Mouse (Mus musculus): ENCODE data around the gene Csmd2.
"Not testable (repeated sequence)": the region's sequence is repeated elsewhere in the genome, so short reads cannot be mapped to it uniquely, and the experiment has no call there.

Csmd2 gene

DNA sequence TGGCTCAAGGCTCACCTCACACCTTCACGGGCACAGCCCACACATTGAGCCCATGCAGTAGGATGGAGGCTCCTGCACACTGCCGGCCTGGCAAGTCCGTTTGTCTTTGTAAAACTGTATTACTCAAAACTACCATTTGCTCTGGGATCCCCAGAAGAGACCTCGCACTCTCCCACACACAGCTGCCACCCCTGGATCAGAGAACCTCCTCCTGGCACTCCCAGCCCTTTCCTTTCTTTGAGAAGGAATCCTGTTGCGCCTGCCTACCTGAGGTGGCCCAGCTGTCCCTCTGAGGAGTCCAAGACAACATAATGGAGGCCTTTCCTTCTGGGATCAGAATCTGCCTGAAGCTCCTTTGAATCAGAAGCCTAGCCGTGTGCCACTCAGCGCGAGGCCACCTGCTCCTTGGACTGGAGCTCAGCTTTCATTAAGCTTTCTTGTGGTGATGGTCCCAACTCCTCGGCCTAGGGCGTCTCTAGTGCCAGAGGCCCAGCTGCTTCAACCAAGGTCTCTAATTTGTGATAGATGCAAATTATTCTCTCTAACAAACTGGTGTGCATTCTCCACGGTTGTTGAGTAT is 502.0 kb downstream of the Csmd2 start:
- DNase-seq (ENCODE audit: low spot score in 2 of 2): no peak

DNA sequence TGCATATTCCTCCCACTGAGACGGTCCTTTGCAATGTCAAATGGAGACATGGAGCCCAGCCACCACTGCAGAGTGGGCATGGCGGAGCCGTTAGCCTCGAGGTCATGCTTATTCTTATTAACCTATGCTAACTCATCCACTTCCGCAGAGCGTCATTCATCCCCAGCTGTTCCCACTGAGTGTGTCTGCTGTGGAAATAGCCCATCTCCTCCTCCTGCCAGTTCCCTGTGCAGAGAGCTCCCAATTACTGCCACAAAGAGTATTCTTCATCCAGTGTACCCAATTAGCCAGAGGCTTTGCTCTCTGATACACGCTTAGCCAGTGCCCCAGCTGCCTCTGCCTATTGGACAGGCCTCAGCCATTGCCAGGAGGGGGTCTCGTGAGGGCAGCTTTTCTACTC is 504.4 kb downstream of the Csmd2 start:
- DNase-seq (ENCODE audit: low spot score in 2 of 2): no peak

DNA sequence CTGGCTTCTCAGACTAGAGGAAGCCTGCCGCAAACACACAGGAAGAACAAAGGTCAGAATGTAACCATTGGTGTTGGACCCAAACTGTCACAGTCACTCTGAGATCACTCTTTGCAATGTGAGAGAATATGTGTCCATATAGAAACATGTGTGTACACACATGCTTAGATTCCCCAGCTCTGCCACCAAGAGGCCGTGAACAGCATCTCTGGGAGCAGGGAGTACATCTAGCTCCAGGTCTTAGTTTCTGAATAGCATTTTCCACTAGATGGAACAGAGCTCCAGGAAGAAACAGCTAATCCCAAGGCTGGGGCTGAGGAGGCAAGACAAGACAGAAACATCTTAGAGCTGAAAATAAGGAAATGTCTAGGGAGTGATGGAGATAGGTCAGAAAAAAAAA is 512.3 kb downstream of the Csmd2 start:
- no peak for DNase-seq (ENCODE audit: low spot score in 2 of 2)

DNA sequence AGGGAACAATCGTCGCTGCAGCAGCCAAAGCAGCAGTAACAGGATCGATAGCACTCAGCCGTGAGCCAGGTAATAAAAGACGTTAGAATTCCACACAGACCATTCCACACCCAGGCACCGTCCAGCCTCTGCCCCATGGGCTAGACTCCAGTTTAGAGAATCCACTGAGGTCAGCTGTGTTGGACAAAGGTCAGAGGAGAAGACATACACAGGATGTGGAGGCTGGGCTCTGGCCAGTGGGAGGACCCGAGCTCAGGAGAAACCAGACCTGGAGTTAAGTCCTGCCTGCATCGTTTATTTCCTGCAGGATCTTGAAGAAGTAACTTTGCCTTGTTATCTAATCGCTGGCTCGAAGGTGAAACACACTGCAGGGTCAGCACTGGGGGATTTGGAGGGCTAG is 519.2 kb downstream of the Csmd2 start:
- no peak for DNase-seq (ENCODE audit: low spot score in 2 of 2)

DNA sequence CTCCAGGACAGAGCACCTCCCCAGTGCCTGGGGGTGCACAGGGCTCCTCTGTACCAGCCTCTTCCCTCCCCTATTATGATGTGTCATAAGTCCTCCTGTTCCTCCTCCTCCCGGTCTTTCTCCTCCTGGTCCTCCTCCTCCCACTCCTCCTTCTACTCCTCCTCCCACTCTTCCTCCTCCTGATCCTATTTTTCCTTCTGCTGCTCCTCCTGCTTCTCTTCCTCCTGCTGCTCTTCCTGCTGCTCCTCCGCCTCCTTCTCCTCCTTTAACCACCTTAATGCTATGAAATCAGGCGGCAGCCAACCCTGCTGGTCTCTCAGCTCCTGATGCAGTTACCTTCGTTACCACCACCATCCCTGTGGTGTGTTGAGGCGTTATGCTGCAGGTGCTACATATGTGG is 522.2 kb downstream of the Csmd2 start:
- no peak for DNase-seq (ENCODE audit: low spot score in 2 of 2)

DNA sequence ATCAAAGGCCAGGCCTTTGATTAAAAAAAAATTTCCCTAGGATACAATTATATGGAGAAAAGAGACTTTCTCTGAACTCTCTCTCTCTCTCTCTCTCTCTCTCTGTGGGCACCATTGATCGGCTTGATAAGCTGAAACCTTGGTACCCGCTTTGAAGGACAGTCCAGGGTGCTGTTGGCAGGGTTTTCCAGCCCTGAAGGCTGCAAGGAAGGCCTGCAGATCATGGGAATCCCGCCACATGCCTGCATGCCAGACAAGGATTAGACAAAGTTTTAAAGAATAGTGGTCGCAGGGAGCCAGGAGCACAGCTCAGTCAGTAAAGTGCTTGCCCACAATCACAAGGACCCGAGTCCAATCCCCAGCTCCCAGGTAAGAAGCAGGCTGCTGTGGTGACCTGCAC is 526.8 kb downstream of the Csmd2 start:
- no peak for DNase-seq (ENCODE audit: low spot score in 2 of 2)

DNA sequence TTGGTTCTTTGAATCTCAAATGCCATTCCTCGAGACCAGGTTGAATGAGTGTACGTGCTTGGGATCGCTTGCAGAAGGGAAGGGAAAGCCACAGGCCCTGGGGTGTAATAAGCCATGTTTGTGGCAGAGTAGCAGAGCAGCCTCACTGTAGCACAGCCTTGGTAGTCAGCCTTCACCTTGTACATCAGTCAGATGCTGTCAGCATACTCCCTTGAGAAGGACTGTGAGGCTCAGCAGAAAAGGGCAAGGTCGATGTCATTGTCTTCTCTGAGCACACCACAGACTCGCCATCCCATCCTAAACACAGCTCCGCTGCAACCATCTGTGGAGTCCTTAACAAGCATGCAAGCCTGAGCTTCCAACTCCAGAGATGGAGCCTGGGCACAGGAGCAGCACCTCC is 533.6 kb downstream of the Csmd2 start:
- DNase-seq (ENCODE audit: low spot score in 2 of 2): no peak

DNA sequence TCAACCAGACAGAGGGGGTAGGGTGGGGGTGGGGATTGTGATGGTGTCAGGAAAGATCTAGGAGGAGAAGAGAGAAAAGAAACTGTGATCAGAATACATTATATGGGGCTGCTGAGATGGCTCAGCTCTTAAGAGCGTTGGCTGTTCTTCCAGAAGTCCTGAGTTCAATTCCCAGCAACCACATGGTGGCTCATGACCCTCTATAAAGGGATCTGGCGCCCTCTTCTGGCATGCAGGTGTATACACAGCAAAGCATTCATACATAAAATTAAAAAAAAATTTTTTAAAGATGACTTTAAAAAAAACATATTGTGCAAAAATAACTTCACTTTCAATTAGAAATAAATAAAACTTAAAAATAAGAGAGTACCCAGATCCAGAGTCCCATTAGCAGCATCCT is 555.7 kb downstream of the Csmd2 start:
- DNase-seq (ENCODE audit: low spot score in 2 of 2): no peak

DNA sequence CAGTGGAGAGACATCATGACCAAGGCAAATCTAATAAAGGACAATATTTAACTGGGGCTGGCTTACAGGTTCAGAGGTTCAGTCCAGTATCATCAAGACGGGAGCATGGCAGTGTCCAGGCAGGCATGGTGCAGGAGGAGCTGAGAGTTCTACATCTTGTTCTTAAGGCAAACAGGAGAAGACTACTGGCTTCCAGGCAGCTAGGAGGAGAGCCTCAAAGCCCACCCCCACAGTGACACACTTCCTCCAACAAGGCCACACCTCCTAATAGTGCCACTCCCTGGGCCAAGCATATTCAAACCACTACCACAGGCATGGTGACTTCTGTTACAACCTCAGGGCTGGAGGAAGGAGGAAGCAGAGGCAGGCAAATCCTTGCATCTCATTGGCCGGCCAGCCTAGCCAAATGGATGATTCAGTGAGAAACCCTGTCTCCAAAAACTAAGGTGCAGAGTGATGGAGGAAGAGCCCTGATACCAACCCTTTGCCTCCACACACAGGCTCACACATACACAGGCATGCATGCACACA is 556.4 kb downstream of the Csmd2 start:
- DNase-seq (ENCODE audit: low spot score in 2 of 2): not testable (repeated sequence)

DNA sequence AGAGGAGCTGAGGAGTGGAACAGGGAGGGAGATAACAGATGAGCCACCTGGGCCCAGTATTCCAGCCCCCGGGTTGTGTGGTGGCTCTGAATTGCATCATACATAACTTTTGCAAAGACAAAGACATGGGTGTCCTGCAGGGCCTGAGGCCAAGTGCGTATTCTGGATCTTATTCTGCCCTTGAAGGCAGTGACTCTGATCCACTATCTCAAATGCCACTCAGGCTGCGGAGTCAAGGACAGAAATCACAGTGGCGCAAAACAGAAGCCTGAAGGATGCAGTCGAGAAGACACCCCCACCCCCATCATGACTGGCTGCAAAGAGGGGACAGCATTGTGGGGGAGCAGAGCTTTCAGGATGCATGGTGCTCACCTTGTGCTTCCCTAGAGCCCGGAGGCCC is 563.1 kb downstream of the Csmd2 start:
- DNase-seq (ENCODE audit: low spot score in 2 of 2): no peak

DNA sequence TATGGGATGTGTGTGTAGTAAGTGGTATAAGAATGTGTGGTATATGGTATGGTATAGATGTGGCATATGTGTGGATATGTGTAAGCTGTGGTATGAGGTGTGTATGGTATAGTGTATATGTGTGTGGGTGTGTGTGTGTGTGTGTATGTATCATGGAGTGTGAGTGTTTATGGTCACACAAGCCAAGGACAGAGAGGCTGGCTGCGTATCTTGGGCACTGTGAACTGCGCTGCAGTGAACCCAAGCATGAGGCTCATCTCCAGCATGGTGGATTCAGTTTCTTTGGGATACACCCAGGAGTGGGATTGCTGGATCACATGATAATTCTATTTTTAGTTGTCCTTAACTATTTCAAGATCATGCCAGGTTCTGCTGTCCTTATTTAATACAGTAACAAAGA is 566.5 kb downstream of the Csmd2 start:
- no peak for DNase-seq (ENCODE audit: low spot score in 2 of 2)

DNA sequence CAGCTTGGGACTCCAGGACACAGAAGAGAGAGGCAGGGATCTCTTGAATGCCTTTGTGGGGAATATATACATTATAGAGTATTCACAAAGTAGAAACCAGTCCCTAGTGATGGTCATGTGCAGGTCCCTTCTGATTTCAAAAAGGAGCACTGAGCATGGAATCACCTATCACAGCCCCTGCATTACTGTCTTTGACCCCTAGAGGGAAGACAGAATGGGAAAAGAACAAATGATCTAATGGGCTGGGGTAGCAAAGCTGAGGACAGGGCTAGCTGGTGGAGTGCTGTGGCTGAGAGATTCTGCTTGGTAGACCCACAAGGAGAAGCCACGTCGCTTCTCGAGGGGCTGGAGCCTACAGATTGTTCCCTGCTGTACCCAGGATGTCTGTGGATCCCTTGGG is 572.7 kb downstream of the Csmd2 start:
- no peak for DNase-seq (ENCODE audit: low spot score in 2 of 2)

DNA sequence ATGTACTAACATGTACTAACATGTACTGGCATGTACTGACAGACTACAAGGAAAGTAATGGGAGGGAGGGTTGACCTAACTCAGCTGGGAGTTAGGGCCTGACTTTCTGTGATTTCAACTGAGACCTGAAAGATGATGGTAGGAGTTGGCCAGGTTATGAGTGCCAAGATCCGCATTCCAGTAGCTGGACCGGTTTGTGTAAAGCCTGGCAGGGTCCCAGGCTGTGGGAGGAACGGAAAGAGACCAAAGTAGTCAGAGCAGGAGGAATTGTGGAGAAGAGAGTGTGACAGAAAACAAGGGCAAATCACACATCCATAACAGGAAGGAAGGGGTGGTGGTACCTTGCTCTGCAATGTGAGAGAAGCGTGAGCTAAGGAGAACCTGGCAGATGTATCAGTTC is 588.2 kb downstream of the Csmd2 start:
- DNase-seq (ENCODE audit: low spot score in 2 of 2): no peak

DNA sequence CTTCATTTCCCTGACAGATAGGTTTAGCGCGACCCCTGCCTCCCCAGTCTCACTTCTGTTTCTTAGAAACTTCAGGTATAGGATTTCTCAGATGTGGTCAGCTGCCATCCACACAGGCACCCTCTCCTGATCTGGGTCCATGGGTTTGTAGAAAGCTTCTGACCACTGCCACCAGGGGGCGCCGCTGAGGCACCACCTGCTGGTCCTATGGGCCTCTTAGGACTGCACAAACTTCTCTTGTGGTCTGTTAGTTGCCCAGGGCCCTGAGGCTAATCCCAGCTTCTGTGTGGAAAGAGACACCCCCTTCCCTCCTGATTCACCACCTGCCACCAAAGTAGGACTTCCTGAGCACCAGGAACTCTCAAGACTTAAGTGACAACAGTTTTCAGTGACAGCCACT is 591.5 kb downstream of the Csmd2 start:
- DNase-seq (ENCODE audit: low spot score in 2 of 2): peak in 1 of 2 experiments; percentile 23

DNA sequence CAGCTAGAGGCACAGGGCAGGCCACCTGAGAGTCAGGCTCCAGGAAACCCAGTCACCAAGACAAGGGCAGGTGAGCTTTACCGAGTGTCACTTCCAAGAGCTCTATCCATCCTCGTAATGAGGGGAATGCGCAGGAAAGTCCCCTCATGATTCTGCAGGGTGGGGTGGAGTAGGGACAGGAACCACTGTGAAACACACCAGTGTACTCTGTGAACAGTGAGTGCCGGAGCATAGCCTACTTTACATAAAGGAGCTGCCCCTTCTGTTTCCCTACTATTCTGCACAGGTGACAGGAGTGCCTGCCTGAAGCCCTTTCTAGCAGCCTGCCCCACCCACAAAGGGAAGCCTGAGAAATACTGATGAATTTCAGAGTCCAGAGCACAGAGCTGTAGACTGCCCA is 605.6 kb downstream of the Csmd2 start:
- DNase-seq (ENCODE audit: low spot score in 2 of 2): no peak

DNA sequence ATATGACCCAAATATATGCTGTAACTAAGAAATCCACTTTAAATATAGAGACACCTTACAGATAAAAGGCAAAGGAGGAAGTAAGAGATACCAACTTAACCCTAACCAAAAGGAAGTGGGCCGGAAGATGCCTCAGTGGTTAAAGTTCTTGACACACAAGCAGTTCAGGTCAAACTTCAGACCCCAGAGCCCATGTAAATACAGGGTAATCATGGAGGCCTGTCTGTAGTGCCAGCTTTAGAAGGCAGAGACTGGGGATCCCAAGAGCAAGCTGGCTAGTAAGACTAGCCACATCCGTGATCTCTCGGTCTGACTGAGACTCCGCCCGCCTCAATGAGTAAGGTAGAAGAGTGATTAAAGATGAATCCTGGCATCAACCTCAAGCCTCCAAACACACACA is 606.4 kb downstream of the Csmd2 start:
- no peak for DNase-seq (ENCODE audit: low spot score in 2 of 2)

DNA sequence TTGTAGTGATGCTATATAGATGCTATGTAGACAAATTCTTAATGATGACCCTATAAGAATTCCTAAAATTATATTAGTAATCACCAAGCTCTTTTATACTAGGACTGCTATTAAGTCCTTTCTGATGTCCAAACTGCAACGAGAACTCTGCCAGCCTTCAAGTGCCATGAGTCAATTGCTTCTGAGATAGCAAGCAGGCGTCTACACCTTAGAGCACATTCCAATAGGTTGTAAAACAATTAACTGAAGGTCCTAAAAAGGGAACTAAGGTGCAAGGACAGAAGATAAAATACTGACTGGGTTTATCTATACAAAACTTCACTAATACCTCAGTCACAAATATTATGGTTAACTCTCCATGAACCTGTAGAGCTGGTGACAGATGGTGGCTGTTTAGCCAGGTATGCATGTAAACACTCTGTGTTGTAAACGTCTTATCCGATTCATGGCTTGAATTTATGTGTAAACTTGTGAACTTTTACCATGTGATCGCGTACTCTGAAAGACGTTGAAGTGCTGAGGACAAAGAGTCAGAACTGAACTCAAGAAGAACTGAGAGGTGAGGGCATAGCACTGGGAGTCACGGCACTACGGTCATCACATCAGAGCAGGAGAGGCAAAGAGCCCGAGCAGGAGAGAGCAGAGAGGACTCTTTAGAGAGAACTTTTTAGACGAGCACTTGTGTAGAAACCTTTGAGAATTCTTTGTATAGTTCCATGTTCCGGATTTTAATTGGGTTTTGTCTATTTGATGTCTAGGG is 610.3 kb downstream of the Csmd2 start:
- no peak for DNase-seq (ENCODE audit: low spot score in 2 of 2)

DNA sequence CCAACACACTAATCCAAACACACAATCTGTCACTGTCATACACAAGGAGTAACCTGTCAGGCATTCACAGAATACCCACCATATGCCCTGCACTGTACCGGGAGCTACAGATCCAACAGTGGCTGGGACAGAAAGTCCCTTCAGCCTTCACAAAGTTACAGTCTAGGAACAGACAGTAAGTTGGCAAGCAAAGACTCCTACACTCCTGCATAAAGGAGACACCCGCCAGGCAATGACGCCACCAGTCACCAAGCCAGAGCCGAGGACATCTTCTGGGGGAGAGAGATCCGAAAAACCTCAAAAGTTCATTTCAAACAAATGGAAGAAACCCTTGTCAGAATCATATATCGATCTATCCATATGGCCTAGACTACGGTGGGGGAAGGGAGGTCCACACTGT is 618.9 kb downstream of the Csmd2 start:
- no peak for DNase-seq (ENCODE audit: low spot score in 2 of 2)

DNA sequence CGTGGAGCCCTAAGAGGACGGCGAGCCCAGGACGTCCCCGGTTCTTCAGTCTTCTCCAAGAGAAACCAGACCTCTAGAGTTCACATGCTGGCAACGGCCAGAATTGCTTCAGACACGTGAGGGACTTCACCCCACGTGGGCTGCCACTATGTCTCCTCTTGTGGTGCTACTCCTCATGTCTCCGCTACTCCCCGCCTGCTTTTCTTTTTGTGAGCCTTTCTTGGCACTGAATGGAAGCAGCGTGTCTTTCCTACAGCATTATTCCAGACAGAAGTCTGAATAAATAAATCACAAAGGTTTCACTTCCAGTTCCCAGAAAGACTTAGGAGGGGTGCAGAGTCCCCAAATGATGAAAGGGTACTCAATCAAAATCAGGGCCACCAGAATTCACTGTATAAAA is 620.0 kb downstream of the Csmd2 start:
- no peak for DNase-seq (ENCODE audit: low spot score in 2 of 2)

DNA sequence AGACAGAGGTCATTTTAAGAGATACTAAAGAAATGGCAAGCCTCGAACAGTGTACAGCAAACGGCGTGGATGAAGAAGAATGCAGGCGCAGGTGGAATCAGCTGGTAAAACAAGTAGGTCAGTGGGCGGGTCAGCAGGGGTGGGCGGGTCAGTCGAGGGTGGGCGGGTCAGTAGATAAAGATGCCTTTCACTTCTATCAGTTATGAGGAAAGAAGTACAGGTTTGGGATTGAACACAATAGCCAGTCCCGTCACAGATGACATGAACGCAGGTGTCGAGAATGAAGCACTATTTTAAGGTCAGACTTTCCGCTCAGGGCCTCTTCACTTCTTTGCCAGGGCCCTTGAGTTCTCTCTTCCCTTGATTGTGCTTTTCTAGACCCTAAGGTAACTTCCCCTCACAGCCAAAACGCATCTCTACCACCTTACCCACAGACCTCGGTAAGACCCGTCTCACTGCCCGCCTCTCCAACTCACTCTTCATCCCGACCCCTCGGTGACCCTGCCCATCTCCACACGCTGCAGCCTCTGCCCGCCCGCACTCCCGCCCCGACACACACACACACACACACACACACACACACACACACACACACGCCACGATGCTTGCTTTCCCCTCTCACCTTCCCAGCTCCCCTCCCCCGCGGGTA is 621.7 kb downstream of the Csmd2 start:
- no peak for DNase-seq (ENCODE audit: low spot score in 2 of 2)

DNA sequence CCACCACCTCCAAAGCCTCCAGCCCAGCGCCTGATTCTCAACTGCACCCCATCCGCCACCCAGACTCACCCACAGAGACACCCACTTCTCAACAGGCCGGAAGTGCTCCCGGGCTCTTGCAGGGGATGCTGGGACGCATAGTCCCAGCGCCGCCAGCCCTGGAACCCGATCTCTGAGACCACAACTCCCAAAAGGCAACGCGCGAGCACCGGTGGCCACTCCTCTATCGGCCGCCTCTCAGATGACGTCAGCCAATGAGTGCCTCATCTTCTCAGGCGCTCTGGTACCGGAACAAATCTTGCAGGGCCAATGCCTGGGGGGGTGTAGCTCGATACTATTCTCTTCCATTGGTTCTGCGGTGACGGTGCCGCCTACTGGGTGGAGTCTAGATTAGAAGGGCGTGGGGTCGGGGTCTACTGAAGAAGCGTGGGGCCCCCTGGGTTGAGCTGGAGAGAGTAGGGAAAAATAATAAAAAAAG is 622.3 kb downstream of the Csmd2 start, which contains the start of gene Zscan20:
Zscan20 (minus strand) TSS at position 174 of the 478 bp plus-strand sequence.
- peak; percentile 83 to 97 for DNase-seq (ENCODE audit: low spot score in 2 of 2)

DNA sequence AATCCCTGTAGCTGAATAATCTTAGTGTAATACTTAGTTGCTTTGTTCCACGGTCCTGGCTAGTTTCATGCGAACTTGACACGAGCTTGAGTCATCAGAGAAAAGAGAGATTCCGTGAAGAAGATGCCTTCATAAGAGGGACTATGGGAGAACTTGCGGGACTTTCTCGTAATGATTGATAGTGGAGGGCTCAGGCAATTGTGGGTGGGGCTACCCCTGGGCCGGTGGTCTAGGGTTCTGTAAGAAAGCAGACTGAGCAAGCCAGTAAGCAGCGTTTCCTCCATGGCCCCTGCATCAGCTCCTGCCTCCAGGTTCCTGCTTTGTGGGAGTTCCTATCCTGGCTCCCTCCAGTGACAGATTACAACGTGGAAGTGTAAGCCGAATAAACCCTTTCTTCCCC is 623.0 kb downstream of the Csmd2 start:
- DNase-seq (ENCODE audit: low spot score in 2 of 2): peak in 1 of 2 experiments; percentile 15

DNA sequence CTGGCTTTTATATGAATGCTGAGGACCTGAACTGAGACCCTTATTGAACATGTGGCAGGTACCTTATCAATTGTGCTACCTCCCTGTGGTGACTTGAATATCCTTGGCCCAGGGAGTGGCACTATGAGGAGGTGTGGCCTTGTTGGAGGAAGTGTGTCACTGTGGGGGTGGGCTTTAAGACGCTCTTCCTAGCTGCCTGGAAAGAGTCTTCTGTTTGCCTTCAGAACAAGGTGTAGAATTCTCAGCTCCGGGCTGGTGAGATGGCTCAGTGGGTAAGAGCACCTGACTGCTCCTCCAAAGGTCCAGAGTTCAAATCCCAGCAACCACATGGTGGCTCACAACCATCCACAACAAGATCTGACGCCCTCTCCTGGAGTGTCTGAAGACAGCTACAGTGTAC is 624.1 kb downstream of the Csmd2 start:
- not testable (repeated sequence) for DNase-seq (ENCODE audit: low spot score in 2 of 2)
